Mouse (Mus musculus): Measurements from ENCODE around the gene Bola2.

DNA sequence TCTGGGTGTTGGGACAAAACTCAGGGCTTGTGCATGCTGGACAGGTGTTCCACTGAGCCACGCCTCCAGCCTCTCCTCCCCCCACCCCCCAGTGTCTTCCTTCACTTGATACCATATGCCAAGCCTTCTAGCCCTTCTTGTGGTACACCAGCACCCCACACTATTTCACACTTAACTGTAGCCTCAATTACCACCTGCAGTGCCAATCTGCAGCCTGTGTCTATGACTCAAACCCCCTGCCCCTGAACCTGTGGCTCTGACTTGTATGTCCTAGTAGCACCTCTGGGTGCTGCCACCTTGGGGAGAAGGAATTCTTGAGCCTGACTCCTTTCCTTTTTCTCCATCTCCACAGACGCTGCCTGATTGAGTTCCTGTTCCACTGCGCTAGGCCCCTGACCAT is 16.7 kb downstream of the Bola2 start:
- TF ChIP-seq CTCF (conservative IDR thresholded peaks at IDR 0.05; ENCODE audit: insufficient read depth, insufficient read length, low read depth, low read length) = no peak
- TF ChIP-seq POLR2A (IDR thresholded peaks at IDR 0.05; ENCODE audit: low read depth, low read length) = no peak

Data from kidney, adult 2 months (tissue).